Mouse (Mus musculus): Measurements from ENCODE around the gene Hoxc10. TPM values are rescaled to one million over a fixed set of nuclear protein-coding genes. Genes with fewer than 3 reads are reported as not detected.

Gene Hoxc10
- polyA plus RNA-seq (2014; fragmentation: Illumina TruSeq; extraction: RNeasy Lipid Tissue Mini Kit (QIAGEN cat#74804); ENCODE audit: low replicate concordance): not detected

GRCm38 (mm10) chr15:102966776-102967311, at the start of gene Hoxc10:
TSS of gene Hoxc10 (plus strand) at chr15:102966796.

GRCm38 (mm10) chr15:102921053-102922011, 45.3 kb upstream of the Hoxc10 start, which contains the start of gene Hoxc13:
TSS of gene Hoxc13 (plus strand) at chr15:102921103.

GRCm38 (mm10) chr15:102936279-102936972, 30.2 kb upstream of the Hoxc10 start, which contains the start of gene Hoxc12:
TSS of gene Hoxc12 (plus strand) at chr15:102936757.

DNA sequence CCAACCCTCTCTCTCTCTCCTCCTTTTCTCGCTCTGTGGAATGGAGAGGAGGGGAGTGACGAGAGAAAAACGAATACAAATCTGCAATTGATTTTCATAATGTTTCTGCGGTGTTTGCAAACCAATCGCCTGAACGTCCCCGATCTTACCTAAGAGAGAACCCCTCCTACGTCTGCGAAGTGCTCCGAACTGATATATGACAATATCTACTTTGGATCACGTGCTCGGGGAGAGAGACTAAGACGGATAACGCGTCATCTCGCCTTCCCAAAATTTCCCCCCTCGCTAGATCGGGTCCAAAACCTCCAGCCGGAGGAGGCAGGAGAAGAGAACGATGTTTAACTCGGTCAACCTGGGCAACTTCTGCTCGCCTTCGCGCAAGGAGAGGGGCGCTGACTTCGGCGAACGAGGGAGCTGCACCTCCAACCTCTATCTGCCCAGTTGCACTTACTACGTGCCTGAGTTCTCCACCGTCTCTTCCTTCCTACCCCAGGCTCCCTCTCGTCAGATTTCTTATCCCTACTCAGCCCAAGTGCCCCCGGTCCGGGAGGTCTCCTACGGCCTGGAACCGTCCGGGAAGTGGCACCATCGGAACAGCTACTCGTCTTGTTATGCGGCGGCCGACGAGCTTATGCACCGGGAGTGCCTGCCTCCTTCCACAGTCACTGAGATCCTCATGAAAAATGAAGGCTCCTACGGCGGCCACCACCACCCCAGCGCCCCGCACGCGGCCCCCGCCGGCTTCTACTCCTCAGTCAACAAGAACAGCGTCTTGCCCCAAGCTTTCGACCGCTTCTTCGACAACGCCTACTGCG, 12.2 kb upstream of the Hoxc10 start, which contains the start of gene Hoxc11:
Hoxc11 (plus strand) TSS at position 236 of the 815 bp plus-strand sequence.

DNA sequence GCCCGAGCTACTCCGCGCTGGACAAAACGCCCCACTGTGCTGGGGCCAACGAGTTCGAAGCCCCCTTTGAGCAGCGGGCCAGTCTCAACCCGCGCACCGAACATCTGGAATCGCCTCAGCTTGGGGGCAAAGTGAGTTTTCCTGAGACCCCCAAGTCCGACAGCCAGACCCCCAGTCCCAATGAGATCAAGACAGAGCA, 615 bp downstream of the Hoxc10 start, which contains the start of gene Hoxc5:
Hoxc5 (plus strand) TSS at position 132 of the 199 bp plus-strand sequence.

GRCm38 (mm10) chr15:102976171-102976570, 9.6 kb downstream of the Hoxc10 start, which contains the start of gene Hoxc9:
TSS of gene Hoxc9 (plus strand) at chr15:102976439.

GRCm38 (mm10) chr15:102990461-102991397, 24.1 kb downstream of the Hoxc10 start, which contains the start of gene Hoxc8:
TSS of gene Hoxc8 (plus strand) at chr15:102990607.

DNA sequence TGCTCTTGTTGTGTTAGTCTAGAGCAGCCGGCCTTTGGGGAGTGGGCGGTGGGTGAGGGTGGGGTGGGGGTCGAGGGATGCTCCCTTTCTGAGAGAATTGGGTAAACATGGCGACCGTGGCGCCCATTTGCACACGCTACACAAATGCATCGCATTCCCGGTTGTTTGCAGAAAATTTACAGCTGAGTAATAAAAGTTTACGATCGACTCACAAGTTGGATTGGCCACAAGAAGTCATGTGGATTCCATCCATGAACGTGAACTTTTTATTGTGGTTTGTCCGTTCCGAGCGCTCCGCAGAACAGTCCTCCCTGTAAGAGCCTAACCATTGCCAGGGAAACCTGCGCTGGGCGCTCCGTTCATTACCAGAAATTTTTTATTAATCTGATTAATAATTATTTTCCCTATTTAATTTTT, 31.4 kb downstream of the Hoxc10 start, which contains the start of gene Hoxc6:
Hoxc6 (plus strand) TSS at position 319 of the 417 bp plus-strand sequence.

DNA sequence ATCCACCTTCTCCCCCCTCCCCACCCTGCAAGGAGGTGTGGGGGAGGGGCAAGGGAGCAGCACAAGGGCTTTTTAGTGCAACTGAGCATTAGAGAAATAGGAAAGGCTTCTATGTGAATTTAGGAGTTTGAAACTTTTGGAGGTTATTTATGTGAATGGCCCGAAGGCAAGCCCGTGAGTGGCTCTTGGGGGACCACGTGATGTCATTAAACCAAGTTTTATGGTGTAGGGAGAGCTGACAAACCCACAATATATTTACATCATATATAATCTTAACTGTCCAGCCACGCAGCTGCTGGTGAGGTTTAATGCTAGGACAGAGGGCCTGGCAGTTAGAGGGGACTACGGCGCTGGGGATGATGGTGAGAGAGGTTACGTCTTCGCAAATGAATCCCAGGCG, 52.0 kb downstream of the Hoxc10 start, which contains the start of gene Hoxc4:
Hoxc4 (plus strand) TSS at position 299 of the 400 bp plus-strand sequence.

Other genes with a start within 250 kb of the Hoxc10 start
- 28.1 TPM for gene Calcoco1, start 244.6 kb upstream of the Hoxc10 start, polyA plus RNA-seq (2014; fragmentation: Illumina TruSeq; extraction: RNeasy Lipid Tissue Mini Kit (QIAGEN cat#74804); ENCODE audit: low replicate concordance)
- not detected for gene Hoxc13, start 45.7 kb upstream of the Hoxc10 start, polyA plus RNA-seq (2014; fragmentation: Illumina TruSeq; extraction: RNeasy Lipid Tissue Mini Kit (QIAGEN cat#74804); ENCODE audit: low replicate concordance)
- not detected for gene Hoxc12, start 30.0 kb upstream of the Hoxc10 start, polyA plus RNA-seq (2014; fragmentation: Illumina TruSeq; extraction: RNeasy Lipid Tissue Mini Kit (QIAGEN cat#74804); ENCODE audit: low replicate concordance)
- not detected for gene Hoxc11, start 12.4 kb upstream of the Hoxc10 start, polyA plus RNA-seq (2014; fragmentation: Illumina TruSeq; extraction: RNeasy Lipid Tissue Mini Kit (QIAGEN cat#74804); ENCODE audit: low replicate concordance)
- gene Hoxc5, start 647 bp downstream of the Hoxc10 start, polyA plus RNA-seq (2014; fragmentation: Illumina TruSeq; extraction: RNeasy Lipid Tissue Mini Kit (QIAGEN cat#74804); ENCODE audit: low replicate concordance): 0.89 TPM
- not detected for gene Hoxc9, start 9.6 kb downstream of the Hoxc10 start, polyA plus RNA-seq (2014; fragmentation: Illumina TruSeq; extraction: RNeasy Lipid Tissue Mini Kit (QIAGEN cat#74804); ENCODE audit: low replicate concordance)
- not detected for gene Hoxc8, start 23.8 kb downstream of the Hoxc10 start, polyA plus RNA-seq (2014; fragmentation: Illumina TruSeq; extraction: RNeasy Lipid Tissue Mini Kit (QIAGEN cat#74804); ENCODE audit: low replicate concordance)
- gene Hoxc6, start 31.5 kb downstream of the Hoxc10 start, polyA plus RNA-seq (2014; fragmentation: Illumina TruSeq; extraction: RNeasy Lipid Tissue Mini Kit (QIAGEN cat#74804); ENCODE audit: low replicate concordance): 0.89 TPM
- 4.9 TPM for gene Hoxc4, start 52.1 kb downstream of the Hoxc10 start, polyA plus RNA-seq (2014; fragmentation: Illumina TruSeq; extraction: RNeasy Lipid Tissue Mini Kit (QIAGEN cat#74804); ENCODE audit: low replicate concordance)
- gene Smug1, start 200.3 kb downstream of the Hoxc10 start, polyA plus RNA-seq (2014; fragmentation: Illumina TruSeq; extraction: RNeasy Lipid Tissue Mini Kit (QIAGEN cat#74804); ENCODE audit: low replicate concordance): 10.2 TPM